ENCODE assay signal across 23 mouse cellular contexts in genomic region chr17:61018647-61019046, GRCm38 (mm10).
DNase-seq lines count a peak whose midpoint lies in the region; ATAC-seq lines count a peak whose summit lies in the region.
"Had no signal": no experiment of that assay in that cellular context is flagged by ENCODE, and none has a peak within 500 bp of the region (broad histone marks: within the 10 kb centered on the region; RNA-seq: fewer than 3 reads in every experiment).

No protein-coding gene starts in this region.

- H3K27ac ChIP-seq in forebrain, embryonic 13.5 days, result no peak overlapping the region
- H3K27ac ChIP-seq in forebrain, embryonic 10.5 days, result no peak overlapping the region
- H3K27ac ChIP-seq in midbrain, embryonic 14.5 days (replicated peaks; ENCODE audit: low read depth, low read length), result no peak overlapping the region
- no peak overlapping the region for H3K27ac ChIP-seq in midbrain, embryonic 13.5 days
- no peak overlapping the region for H3K27ac ChIP-seq in forebrain, embryonic 16.5 days (ENCODE audit: low read length)
- H3K27ac ChIP-seq: heart, adult 2 months; heart, embryonic 10.5 days; heart, embryonic 13.5 days; hindbrain, embryonic 14.5 days; hindbrain, postnatal 0 days had no signal

- no peaks in the 10 kb centered on the region for H3K36me3 ChIP-seq in forebrain, embryonic 13.5 days (ENCODE audit: poor library complexity, severe bottlenecking)
- H3K36me3 ChIP-seq in forebrain, embryonic 10.5 days (replicated peaks), result no peaks in the 10 kb centered on the region
- H3K36me3 ChIP-seq in midbrain, embryonic 14.5 days (ENCODE audit: control insufficient read depth, insufficient read depth, low read length), result no peaks in the 10 kb centered on the region
- no peaks in the 10 kb centered on the region for H3K36me3 ChIP-seq in midbrain, embryonic 13.5 days
- no peaks in the 10 kb centered on the region for H3K36me3 ChIP-seq in forebrain, embryonic 16.5 days (ENCODE audit: control insufficient read depth, insufficient read depth)
- H3K36me3 ChIP-seq: heart, embryonic 10.5 days; heart, embryonic 13.5 days had no signal

- DNase-seq in forebrain, embryonic 10.5 days (ENCODE audit: extremely low spot score, low spot score), result no peak
- DNase-seq in midbrain, embryonic 14.5 days, result peak; percentile 6
- no peak for DNase-seq in gastrocnemius, postnatal 36 days
- DNase-seq: cerebellum, adult 11-12 months; cerebellum, adult 8-10 months; cerebellum, postnatal 10 days; cerebellum, postnatal 36 days; embryo, embryonic 11 days; gastrocnemius, postnatal 25 days; heart, adult 2 months; heart, postnatal 14 days; heart, postnatal 4 days; kidney, adult 18-20 months had no signal

- H3K9ac ChIP-seq in forebrain, embryonic 13.5 days, result no peak overlapping the region
- H3K9ac ChIP-seq in midbrain, embryonic 14.5 days (replicated peaks; ENCODE audit: low read length), result no peak overlapping the region
- H3K9ac ChIP-seq in midbrain, embryonic 13.5 days (replicated peaks), result no peak overlapping the region
- no peak overlapping the region for H3K9ac ChIP-seq in forebrain, embryonic 16.5 days (replicated peaks; ENCODE audit: low read depth, low read length)
- H3K9ac ChIP-seq: heart, embryonic 13.5 days; hindbrain, embryonic 14.5 days had no signal

- no peak overlapping the region for H3K4me2 ChIP-seq in forebrain, embryonic 13.5 days
- H3K4me2 ChIP-seq in midbrain, embryonic 14.5 days (ENCODE audit: low read length), result no peak overlapping the region
- H3K4me2 ChIP-seq in midbrain, embryonic 13.5 days (replicated peaks), result no peak overlapping the region
- no peak overlapping the region for H3K4me2 ChIP-seq in forebrain, embryonic 16.5 days (ENCODE audit: low read length)
- H3K4me2 ChIP-seq: heart, embryonic 13.5 days; hindbrain, embryonic 14.5 days had no signal

- no peaks in the 10 kb centered on the region for H3K27me3 ChIP-seq in forebrain, embryonic 13.5 days
- no peaks in the 10 kb centered on the region for H3K27me3 ChIP-seq in forebrain, embryonic 10.5 days (ENCODE audit: poor library complexity, severe bottlenecking)
- H3K27me3 ChIP-seq in midbrain, embryonic 14.5 days (ENCODE audit: control insufficient read depth, insufficient read depth, low read length), result no peaks in the 10 kb centered on the region
- no peaks in the 10 kb centered on the region for H3K27me3 ChIP-seq in midbrain, embryonic 13.5 days
- no peaks in the 10 kb centered on the region for H3K27me3 ChIP-seq in forebrain, embryonic 16.5 days (replicated peaks; ENCODE audit: control insufficient read depth, insufficient read depth, low read length)
- H3K27me3 ChIP-seq: heart, embryonic 13.5 days had no signal

- 30% methylated on average over 4 of the region's 4 CpGs for WGBS in forebrain, embryonic 13.5 days
- 74% methylated on average over 4 of the region's 4 CpGs for WGBS in forebrain, embryonic 10.5 days
- WGBS in midbrain, embryonic 14.5 days, result 41% methylated on average over 4 of the region's 4 CpGs
- WGBS in midbrain, embryonic 13.5 days, result 48% methylated on average over 4 of the region's 4 CpGs
- 27% methylated on average over 4 of the region's 4 CpGs for WGBS in forebrain, embryonic 16.5 days

- H3K4me1 ChIP-seq in forebrain, embryonic 13.5 days, result no peaks in the 10 kb centered on the region
- no peaks in the 10 kb centered on the region for H3K4me1 ChIP-seq in forebrain, embryonic 10.5 days
- no peaks in the 10 kb centered on the region for H3K4me1 ChIP-seq in midbrain, embryonic 14.5 days (ENCODE audit: control insufficient read depth, insufficient read depth, low read length)
- H3K4me1 ChIP-seq in midbrain, embryonic 13.5 days (replicated peaks), result no peaks in the 10 kb centered on the region
- H3K4me1 ChIP-seq in forebrain, embryonic 16.5 days (replicated peaks; ENCODE audit: control insufficient read depth, insufficient read depth, low read length), result no peaks in the 10 kb centered on the region
- H3K4me1 ChIP-seq: heart, embryonic 10.5 days; heart, embryonic 13.5 days had no signal

- intact Hi-C loops in gastrocnemius, postnatal 36 days (cut with DNase I), result no loop called here

- ATAC-seq in forebrain, embryonic 13.5 days, result peak; percentile 48; the same call in 1 of the 2 replicates
- ATAC-seq in midbrain, embryonic 14.5 days (ENCODE audit: low FRiP score, low TSS enrichment), result no peak
- ATAC-seq in midbrain, embryonic 13.5 days, result no peak
- peak; percentile 57; the same call in 1 of the 2 replicates for ATAC-seq in forebrain, embryonic 16.5 days
- ATAC-seq: CD4-positive, CD25-positive, alpha-beta regulatory T cell, adult 4 months; hindbrain, postnatal 0 days; inflammation-experienced regulatory T-cells, adult 6 months; intestine, embryonic 16.5 days had no signal

- no peak overlapping the region for H3K4me3 ChIP-seq in forebrain, embryonic 13.5 days
- H3K4me3 ChIP-seq in forebrain, embryonic 10.5 days, result no peak overlapping the region
- no peak overlapping the region for H3K4me3 ChIP-seq in midbrain, embryonic 14.5 days (replicated peaks; ENCODE audit: low read depth, low read length)
- H3K4me3 ChIP-seq in midbrain, embryonic 13.5 days (replicated peaks), result no peak overlapping the region
- no peak overlapping the region for H3K4me3 ChIP-seq in forebrain, embryonic 16.5 days (replicated peaks; ENCODE audit: low read length)
- H3K4me3 ChIP-seq: heart, adult 2 months; heart, embryonic 10.5 days; heart, embryonic 13.5 days had no signal

- no peaks in the 10 kb centered on the region for H3K9me3 ChIP-seq in forebrain, embryonic 13.5 days (replicated peaks)
- no peaks in the 10 kb centered on the region for H3K9me3 ChIP-seq in forebrain, embryonic 10.5 days
- no peaks in the 10 kb centered on the region for H3K9me3 ChIP-seq in midbrain, embryonic 14.5 days (ENCODE audit: control insufficient read depth, low read length)
- H3K9me3 ChIP-seq in midbrain, embryonic 13.5 days, result peaks cover 2% of the 10 kb centered on the region; the same call in 1 of the 2 replicates
- H3K9me3 ChIP-seq in forebrain, embryonic 16.5 days (ENCODE audit: control insufficient read depth, low read length), result no peaks in the 10 kb centered on the region
- H3K9me3 ChIP-seq: heart, embryonic 10.5 days; heart, embryonic 13.5 days had no signal

Comparison
In these comparisons a context has a peak if more than half of its experiments do, and no peak if none do; other contexts are left out.
1. ATAC-seq: peak in forebrain, embryonic 13.5 days (single experiment) and forebrain, embryonic 16.5 days (single experiment); none in midbrain, embryonic 14.5 days (single experiment) and midbrain, embryonic 13.5 days (single experiment).